9 mouse cellular contexts compared by ENCODE assay signal in genomic region chr6:146912835-146913488, GRCm38 (mm10). TPM values are rescaled to one million over a fixed set of nuclear protein-coding genes. Genes with fewer than 3 reads are reported as not detected.
DNase-seq lines count a peak whose midpoint lies in the region; ATAC-seq and TF ChIP-seq lines count a peak whose summit lies in the region.
"Had no signal": no experiment of that assay in that cellular context is flagged by ENCODE, and none has a peak within 500 bp of the region (broad histone marks: within the 10 kb centered on the region; RNA-seq: fewer than 3 reads in every experiment).

No protein-coding gene starts in this region.

- 2% methylated on average over 3 of the region's 3 CpGs for WGBS in kidney, postnatal 0 days
- WGBS in macrophage (ENCODE audit: missing documents): 4% methylated on average over 3 of the region's 3 CpGs

- no peak overlapping the region for H3K9ac ChIP-seq in kidney, postnatal 0 days (ENCODE audit: low read depth, low read length)

- H3K4me2 ChIP-seq in kidney, postnatal 0 days (ENCODE audit: low read length): no peak overlapping the region

- no peaks in the 10 kb centered on the region for H3K27me3 ChIP-seq in kidney, postnatal 0 days (ENCODE audit: insufficient read depth, low read length)

- TF ChIP-seq CTCF in kidney, postnatal 0 days (IDR thresholded peaks at IDR 0.05; ENCODE audit: low read depth): no peak

- 0 out of 2 replicates have a peak, but pooled peaks cover 3% of the 10 kb centered on the region for H3K36me3 ChIP-seq in kidney, postnatal 0 days (ENCODE audit: insufficient read depth, low read length)
- no peaks in the 10 kb centered on the region for H3K36me3 ChIP-seq in macrophage (ENCODE audit: inconsistent target)

- peak overlapping the region; percentile 75 for H3K27ac ChIP-seq in kidney, postnatal 0 days
- peak overlapping the region; percentile 74 for H3K27ac ChIP-seq in macrophage

- no peak overlapping the region for H3K4me3 ChIP-seq in kidney, postnatal 0 days (replicated peaks; ENCODE audit: low read depth, low read length)
- no peak overlapping the region for H3K4me3 ChIP-seq in macrophage (ENCODE audit: inconsistent target)

- ATAC-seq in granulocyte monocyte progenitor cell, adult 5-6 weeks (replicated peaks; ENCODE audit: poor library complexity, severe bottlenecking): peak; percentile 57
- peak; percentile 84 for ATAC-seq in kidney, postnatal 0 days (replicated peaks; ENCODE audit: low FRiP score, low read depth)

- peak; percentile 41 for DNase-seq in embryo, embryonic 10.5 days (ENCODE audit: low spot score)
- no peak for DNase-seq in embryo, embryonic 11 days
- no peak for DNase-seq in kidney, postnatal 0 days (ENCODE audit: low spot score)
- DNase-seq in frontal cortex, postnatal 10 days (ENCODE audit: low spot score in 2 of 2): no peak
- DNase-seq in thymus, postnatal 4 days: no peak
- DNase-seq in thymus, postnatal 36 days: no peak
- DNase-seq: left cerebral cortex, postnatal 4 days had no signal

- peaks cover 33% of the 10 kb centered on the region for H3K4me1 ChIP-seq in kidney, postnatal 0 days (replicated peaks; ENCODE audit: insufficient read depth, low read length)

- peaks cover 51% of the 10 kb centered on the region for H3K79me2 ChIP-seq in macrophage (ENCODE audit: inconsistent target)

- no peaks in the 10 kb centered on the region for H3K9me3 ChIP-seq in kidney, postnatal 0 days (replicated peaks; ENCODE audit: low read length)

RNA-seq across cellular contexts. Expression of gene Ppfibp1, which starts 24.7 kb away (rescaled TPM):
- total RNA-seq in granulocyte monocyte progenitor cell, adult 5-6 weeks (2014; fragmentation: Nextera tagmentation): 10.4 and 21.0 TPM in 2 replicates
- total RNA-seq in granulocyte monocyte progenitor cell, adult 5-6 weeks (2017): 11.1 and 18.4 TPM in 2 replicates
- 55.9 and 60.2 TPM in 2 replicates for polyA plus RNA-seq in kidney, postnatal 0 days (2015; fragmentation: Nextera tagmentation; extraction: Ambion mirVana)
- 1,000 to 10,000 TPM in 2 of 26 experiments, 100 to 1,000 TPM in 11, 10 to 100 TPM in 13; 69.3 to 1,140 (median 101) TPM for total RNA-seq in macrophage (2018; cell fraction: chromatin; rRNA removed)
- total RNA-seq in macrophage (2018; cell fraction: cytosol; rRNA removed): 100 to 1,000 TPM in 1 of 26 experiments, 10 to 100 TPM in 25; 27.6 to 138 (median 34.7) TPM
- total RNA-seq in macrophage (2018; cell fraction: nucleus; rRNA removed): 100 to 1,000 TPM in 5 of 26 experiments, 10 to 100 TPM in 21; 34.5 to 464 (median 54.9) TPM
- 23.9 to 52.2 TPM (median 31.5 TPM) in 3 replicates for polyA plus RNA-seq in macrophage (2018)

RNA-seq across cellular contexts. Expression of gene 1700034J05Rik, which starts 41.3 kb away (rescaled TPM):
- not detected in 2 replicates for total RNA-seq in granulocyte monocyte progenitor cell, adult 5-6 weeks (2014; fragmentation: Nextera tagmentation)
- not detected in 2 replicates for total RNA-seq in granulocyte monocyte progenitor cell, adult 5-6 weeks (2017)
- 0.09 TPM in 1 of 2 replicates, not detected in the other for polyA plus RNA-seq in kidney, postnatal 0 days (2015; fragmentation: Nextera tagmentation; extraction: Ambion mirVana)
- total RNA-seq in macrophage (2018; cell fraction: chromatin; rRNA removed): not detected
- not detected for total RNA-seq in macrophage (2018; cell fraction: cytosol; rRNA removed)
- total RNA-seq in macrophage (2018; cell fraction: nucleus; rRNA removed): not detected
- not detected in 3 replicates for polyA plus RNA-seq in macrophage (2018)
- total RNA-seq: left cerebral cortex, postnatal 4 days had no signal
